Mouse (Mus musculus): ENCODE results near the gene Syna.
A peak's percentile ranks its signal among the peaks of the same experiment; 100 is the strongest.

Syna gene

GRCm38 (mm10) chr5:134567445-134567844 lies 7.5 kb upstream of the Syna start:
- no peak for DNase-seq (ENCODE audit: low read depth)

- DNase-seq (ENCODE audit: low read depth), result no peak
Measured at GRCm38 (mm10) chr5:134565696-134566095, 5.7 kb upstream of the Syna start.

- no peak for DNase-seq (ENCODE audit: low read depth)
Measured at GRCm38 (mm10) chr5:134564272-134564671, 4.3 kb upstream of the Syna start.

GRCm38 (mm10) chr5:134560450-134561171 lies 640 bp upstream of the Syna start:
- no peak for DNase-seq (ENCODE audit: low read depth)

- DNase-seq (ENCODE audit: low read depth), result no peak
Measured at GRCm38 (mm10) chr5:134555463-134556164, 4.4 kb downstream of the Syna start.

GRCm38 (mm10) chr5:134553951-134554546 lies 5.9 kb downstream of the Syna start:
- DNase-seq (ENCODE audit: low read depth), result no peak

- peak; percentile 80 for DNase-seq (ENCODE audit: low read depth)
Measured at GRCm38 (mm10) chr5:134552110-134552972, 7.6 kb downstream of the Syna start, which contains the start of gene Clip2. TSS of gene Clip2 (minus strand) at chr5:134552434.

GRCm38 (mm10) chr5:134551233-134552109 lies 8.5 kb downstream of the Syna start:
- no peak for DNase-seq (ENCODE audit: low read depth)

GRCm38 (mm10) chr5:134550836-134551232 lies 9.1 kb downstream of the Syna start:
- DNase-seq (ENCODE audit: low read depth), result no peak

GRCm38 (mm10) chr5:134549640-134550168 lies 10.3 kb downstream of the Syna start:
- no peak for DNase-seq (ENCODE audit: low read depth)

- DNase-seq (ENCODE audit: low read depth), result no peak
Measured at GRCm38 (mm10) chr5:134548306-134548705, 11.7 kb downstream of the Syna start.

GRCm38 (mm10) chr5:134546790-134547189 lies 13.2 kb downstream of the Syna start:
- DNase-seq (ENCODE audit: low read depth), result no peak

- DNase-seq (ENCODE audit: low read depth), result no peak
Measured at GRCm38 (mm10) chr5:134545242-134545629, 14.7 kb downstream of the Syna start.

GRCm38 (mm10) chr5:134544516-134545241 lies 15.3 kb downstream of the Syna start:
- no peak for DNase-seq (ENCODE audit: low read depth)

GRCm38 (mm10) chr5:134541640-134542039 lies 18.3 kb downstream of the Syna start:
- no peak for DNase-seq (ENCODE audit: low read depth)

GRCm38 (mm10) chr5:134540881-134541280 lies 19.1 kb downstream of the Syna start:
- DNase-seq (ENCODE audit: low read depth), result no peak

- no peak for DNase-seq (ENCODE audit: low read depth)
Measured at GRCm38 (mm10) chr5:134539891-134540290, 20.1 kb downstream of the Syna start.

- DNase-seq (ENCODE audit: low read depth), result no peak
Measured at GRCm38 (mm10) chr5:134536036-134536435, 23.9 kb downstream of the Syna start.

- DNase-seq (ENCODE audit: low read depth), result no peak
Measured at GRCm38 (mm10) chr5:134532417-134532816, 27.6 kb downstream of the Syna start.

GRCm38 (mm10) chr5:134531585-134531984 lies 28.4 kb downstream of the Syna start:
- no peak for DNase-seq (ENCODE audit: low read depth)
